Mouse (Mus musculus) kidney, adult 18-20 months (tissue): ENCODE measurements at regions not wholly inside any gene's neighbourhood (a gene's known extent, or its start where the extent isn't known, plus 50 kb on each side); places are given as distances from the start of the nearest gene placed in this dataset.

Experiments used
- DNase-seq: peaks from one replicate; pipeline ENCODE4 v3.0.0; 2021

DNA sequence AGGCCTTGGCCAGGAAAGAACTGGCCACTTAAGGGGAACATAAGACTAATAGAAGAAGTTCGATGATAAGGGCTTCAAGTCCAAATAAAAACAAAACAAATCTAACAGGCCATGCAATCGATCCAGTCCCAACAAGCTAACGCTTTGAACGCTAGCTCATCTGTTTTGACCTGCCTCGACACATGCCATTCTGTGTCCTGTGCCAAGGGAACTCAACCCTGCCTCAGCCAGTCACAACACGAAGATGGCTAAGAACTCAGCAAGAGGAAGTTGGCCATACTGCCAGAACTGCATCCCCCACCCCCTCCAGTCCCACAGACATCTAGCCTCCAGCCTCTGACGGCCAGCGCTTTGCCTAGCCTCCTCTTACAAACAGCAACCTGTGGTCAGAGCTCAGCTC lies 259.1 kb downstream of the Gm12728 start:
- DNase-seq, result no peak

DNA sequence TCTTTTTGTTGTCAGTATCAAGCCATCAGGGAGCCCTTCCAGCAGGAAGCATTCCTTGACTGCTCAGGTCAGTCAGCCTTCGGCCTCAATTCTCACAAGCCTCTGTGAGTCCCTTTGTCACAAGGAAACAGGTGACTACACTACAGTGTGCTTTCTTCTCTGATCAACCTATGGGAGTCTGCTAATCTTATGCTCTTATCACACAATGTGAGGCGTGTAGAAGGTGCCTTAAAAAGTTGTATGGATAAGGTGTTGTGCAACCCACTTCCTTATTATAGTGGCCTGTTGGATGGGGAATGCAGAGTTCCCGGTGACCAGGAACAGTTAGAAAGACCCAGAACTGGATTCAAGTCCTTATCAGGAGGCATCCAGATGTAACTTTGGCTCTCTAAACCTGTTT lies 260.2 kb downstream of the Gm12728 start:
- DNase-seq, result no peak

DNA sequence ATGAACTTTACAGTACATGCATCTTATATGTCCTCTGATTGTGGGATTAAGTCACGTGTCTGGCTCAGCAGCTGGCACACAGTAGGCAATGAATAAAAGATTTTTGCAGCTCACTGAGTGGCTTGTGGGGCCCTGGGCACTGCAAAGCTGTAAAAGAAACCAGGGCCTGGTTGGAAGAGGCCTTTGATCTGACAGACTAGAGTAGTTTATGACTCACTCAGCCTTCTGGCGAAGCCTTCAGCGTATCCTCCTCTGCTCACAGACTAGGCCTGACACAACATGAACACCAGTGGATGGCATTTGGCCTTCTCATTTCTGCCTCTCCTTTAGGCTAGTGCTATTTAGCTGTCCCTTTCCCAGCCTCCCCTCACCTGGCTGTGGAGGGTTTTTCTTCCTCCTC lies 260.6 kb downstream of the Gm12728 start:
- no peak for DNase-seq

DNA sequence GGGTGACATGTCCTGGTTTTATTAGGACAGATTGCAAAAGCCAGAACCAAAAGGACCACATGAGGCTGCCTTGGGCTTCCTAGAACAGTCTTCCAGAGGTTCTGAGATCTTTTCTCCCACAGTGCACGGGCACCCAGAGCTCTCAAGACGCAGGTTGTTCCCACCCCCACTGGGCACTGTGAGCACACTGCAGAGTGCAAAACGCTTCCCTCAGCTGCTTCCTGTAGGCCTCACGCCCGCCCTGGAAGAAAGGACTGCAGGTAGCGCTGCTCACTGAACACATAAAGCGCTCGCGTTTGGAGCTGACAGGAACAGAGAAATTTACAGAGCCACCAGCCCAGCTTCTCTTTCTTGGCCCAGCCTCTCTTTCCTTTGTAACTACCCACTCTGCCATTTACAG lies 262.5 kb upstream of the Usp24 start:
- DNase-seq, result no peak

DNA sequence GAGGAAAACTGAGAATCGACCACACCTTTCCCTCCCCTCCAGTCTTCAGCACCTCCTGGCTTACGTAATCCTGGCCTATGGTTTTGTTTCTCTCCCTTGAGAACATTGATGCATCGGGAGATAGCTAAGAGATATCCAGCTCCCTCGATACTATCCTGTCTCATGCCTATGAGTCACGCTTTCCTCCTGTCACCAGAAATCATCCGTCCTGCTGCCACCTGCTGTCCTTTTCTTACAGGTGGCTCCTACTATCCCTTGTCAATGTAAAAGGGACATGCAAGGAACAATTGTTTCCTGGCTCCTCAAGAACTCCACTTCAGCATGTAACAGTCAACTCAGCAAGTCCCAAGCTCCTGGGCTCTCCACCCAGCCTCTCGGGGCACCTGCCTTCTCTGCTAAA lies 261.7 kb upstream of the Usp24 start:
- DNase-seq, result no peak

DNA sequence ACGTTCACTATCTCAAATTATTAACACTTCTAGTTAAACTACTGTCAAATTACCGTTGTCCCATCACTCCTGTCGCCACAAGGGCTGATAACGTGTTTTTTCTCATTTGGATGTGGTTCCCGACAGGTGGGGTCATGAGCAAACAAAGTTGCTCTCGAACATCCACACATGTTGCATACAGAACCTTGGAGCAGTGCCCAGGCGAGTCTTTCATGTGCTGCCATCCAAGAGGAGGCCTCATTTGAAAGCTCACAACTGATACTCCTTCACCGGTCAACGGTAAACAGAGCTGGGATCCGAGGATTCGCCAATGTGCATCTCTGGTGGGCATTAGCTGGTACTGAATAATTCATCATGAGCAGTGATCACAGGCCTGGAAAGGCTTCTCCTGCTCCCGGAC lies 253.4 kb upstream of the Usp24 start:
- DNase-seq, result no peak

DNA sequence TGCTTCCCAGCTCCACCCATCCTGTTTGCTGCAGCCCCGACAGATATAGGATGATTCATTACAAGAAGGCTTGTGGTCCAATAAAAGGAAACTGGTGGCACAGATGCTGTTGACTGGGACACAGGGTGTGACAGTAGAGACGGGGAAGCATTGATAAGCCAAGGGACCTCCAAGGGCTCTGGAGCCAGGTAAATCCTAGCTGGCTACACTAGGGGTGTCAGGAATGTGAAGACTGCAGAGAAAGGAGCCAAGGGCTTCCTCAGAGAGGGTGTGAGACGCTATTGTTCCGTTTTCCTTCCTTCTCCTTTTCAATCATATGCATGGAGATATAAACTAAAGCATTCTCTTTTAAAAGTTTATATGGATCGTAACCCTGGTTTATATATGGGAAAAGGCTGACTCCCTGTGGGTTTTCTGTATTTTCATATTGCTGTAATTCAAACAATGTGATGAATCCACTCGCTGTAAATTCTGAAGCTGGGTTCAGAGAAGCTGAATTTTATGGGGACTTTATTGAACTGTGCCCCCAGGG lies 252.1 kb upstream of the Usp24 start:
- no peak for DNase-seq

DNA sequence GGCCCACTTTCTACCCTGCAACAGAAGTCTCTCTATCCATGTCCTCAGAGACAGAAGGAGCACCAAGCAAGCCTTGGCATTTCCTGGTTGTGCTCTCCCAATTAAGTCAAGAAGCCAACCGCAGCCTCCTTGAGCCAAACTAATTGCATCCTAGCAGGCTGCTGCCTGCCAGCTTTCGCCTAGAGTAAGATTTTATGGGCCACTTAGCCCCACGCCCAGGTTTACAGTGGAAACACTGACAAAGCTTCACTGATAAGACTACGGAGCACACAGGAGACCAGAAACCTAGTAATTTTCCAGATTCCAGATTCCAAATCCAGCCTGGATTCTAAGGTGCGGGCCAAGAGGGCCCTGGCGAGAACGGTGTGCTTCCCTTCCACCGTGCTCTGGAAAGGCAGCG lies 249.0 kb upstream of the Usp24 start:
- no peak for DNase-seq

DNA sequence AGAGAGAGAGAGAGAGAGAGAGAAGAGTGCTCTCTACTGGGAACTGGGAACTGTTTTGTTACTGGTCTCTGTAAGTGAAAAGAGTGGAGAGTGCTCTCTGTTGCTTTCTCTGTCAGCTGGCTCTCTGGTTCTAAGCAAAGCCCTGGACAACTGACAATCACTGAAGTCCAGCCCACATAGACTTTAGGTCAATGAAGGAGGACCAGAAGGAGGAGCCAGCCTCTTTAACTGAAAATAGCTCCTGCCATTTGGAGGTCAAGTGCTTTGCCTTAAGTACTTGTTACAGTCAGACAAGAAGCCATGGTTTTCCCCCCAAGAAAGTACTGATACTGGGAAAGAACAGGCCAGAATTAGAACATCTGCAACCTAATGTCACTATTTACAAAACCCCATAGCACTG lies 232.5 kb upstream of the Usp24 start:
- no peak for DNase-seq

DNA sequence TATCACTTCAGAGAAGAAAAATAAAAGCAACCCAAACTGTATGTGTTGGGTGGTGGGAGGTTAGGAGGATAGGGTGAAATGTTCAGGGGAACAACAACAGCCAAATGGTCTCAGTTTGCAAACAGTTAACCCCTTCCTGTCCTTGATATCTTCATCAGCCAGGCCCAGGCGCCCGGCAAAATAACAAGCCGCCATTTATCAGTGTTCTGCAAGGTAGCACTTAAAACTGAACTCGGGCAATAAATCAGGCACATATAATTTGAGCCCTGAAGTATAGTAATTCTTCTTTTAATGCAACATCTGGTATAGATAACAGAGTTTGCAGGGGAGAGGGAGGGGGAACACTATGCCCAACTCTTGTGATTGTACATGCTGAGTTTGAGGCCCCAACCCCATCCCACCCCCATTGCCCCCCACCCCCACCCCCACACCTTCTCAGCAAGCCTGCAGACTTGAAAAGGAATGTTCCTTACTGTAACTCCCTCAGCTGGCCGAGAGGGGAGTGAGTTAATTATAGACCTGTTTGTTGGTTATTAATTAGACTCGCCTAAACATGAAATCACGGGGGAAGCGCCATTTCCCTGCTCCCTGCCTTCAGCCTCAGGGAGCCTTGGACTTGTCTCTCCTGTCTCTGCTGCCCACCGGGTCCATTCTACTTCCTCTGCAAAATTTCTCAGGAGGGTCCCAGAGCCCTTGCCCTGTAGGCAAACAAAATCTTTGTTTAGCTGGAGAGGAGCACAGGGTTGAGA lies 223.9 kb upstream of the Usp24 start:
- DNase-seq, result peak; percentile 67

DNA sequence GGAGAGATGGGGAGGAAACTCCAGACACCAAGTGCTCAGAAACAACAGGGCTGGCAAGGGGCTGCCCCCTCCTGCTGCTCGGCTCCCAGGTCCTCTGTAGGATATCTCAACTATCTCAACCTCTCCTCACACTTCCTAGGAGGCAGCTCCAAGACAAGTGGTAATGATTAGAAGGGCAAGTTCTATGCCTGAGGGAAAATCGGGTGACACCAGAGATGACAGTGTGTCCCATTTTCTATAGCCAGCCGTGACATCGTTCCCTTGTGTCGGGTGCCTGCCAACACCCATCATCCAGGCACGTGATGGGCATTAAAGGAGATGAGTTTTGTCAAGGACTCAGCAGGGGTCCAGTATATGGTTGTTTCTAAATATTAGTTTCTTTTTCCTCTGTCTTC lies 223.3 kb upstream of the Usp24 start:
- no peak for DNase-seq

DNA sequence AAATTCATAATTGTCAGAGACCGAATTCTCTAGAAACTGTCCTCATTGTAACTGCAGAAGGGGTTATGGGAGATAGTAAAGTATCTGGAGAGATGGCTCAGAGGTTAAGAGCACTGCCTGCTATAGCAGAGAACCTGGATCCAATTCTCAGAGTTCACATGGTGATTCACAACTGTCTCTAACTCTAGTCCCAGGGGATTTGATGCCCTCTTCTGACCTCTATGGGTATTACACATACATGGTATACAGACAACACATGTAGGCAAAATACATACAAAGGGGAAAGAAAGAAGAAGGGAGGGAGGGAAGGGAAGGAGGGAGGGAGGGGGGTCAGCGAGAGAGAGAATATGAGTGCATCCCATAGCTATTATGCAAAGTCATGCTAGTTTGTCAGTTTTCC lies 222.8 kb upstream of the Usp24 start:
- DNase-seq, result no peak

DNA sequence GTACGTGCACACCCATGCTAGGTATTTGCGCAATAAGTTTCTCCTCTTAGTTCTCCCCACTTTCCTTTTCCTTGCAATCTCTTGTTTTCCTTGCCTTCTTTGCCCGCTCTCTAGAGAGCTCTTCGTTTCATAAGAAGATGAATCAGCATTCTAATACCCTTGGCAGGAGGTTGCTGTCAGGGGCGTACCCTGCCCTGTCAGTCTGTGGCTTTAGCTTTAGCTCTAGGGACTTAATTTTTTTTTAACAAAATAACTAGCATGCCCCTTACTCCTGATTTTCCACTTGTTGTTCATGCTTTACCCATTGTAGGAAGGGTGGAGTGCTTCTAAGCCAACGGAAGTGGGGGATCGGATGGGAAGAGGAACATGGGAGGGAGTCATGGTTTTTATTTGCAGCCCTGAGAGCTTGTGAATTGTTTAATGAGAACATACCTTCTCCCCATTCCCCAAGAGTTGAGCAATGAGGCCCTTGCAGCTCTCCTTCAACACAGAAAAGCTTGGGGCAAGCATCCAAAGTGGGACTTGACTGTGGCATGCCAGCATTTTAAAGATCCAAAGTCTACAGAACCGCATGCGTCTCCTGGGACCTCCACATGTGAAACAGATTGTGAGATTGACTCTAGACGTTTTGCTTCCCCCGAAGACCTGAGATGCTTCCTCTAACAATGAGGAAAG lies 221.0 kb upstream of the Usp24 start:
- DNase-seq, result no peak

DNA sequence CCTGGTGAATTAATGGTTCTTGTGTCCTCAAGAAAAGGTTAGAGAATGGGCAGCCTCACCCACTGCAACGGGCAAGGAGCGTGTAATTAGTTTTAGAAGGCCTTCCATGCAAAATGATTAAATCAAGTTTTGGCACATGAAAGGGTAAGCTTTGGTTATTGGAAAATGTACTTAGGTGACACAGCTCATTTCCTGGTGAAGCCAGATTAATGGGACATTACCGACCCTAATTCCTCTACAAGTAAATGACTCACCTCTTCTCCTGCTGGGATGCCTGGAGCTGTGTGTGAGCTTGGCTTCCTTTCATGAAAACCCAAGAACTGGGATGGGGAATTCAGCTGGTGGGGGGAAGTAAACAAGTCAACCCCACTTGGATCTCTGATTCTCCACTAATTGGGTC lies 219.9 kb upstream of the Usp24 start:
- no peak for DNase-seq

DNA sequence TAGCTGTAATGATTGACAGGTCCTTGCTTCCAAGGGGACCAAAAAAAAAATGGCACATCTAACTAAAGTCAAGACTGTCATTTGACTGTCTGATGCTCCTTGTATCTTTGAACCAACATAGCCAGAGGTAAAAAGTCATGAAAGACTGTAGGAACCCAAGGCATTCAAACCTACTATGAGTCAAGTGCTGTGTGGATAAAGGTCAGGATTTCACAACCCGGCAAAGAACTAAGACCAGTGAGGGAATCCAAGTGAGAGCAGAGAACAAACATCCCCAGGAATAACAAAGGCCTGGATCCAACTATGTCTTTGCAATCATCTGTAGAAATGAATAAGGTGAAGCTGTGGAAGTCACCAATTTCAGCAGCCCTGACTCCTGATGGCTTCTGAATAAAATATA lies 218.2 kb upstream of the Usp24 start:
- DNase-seq, result no peak

DNA sequence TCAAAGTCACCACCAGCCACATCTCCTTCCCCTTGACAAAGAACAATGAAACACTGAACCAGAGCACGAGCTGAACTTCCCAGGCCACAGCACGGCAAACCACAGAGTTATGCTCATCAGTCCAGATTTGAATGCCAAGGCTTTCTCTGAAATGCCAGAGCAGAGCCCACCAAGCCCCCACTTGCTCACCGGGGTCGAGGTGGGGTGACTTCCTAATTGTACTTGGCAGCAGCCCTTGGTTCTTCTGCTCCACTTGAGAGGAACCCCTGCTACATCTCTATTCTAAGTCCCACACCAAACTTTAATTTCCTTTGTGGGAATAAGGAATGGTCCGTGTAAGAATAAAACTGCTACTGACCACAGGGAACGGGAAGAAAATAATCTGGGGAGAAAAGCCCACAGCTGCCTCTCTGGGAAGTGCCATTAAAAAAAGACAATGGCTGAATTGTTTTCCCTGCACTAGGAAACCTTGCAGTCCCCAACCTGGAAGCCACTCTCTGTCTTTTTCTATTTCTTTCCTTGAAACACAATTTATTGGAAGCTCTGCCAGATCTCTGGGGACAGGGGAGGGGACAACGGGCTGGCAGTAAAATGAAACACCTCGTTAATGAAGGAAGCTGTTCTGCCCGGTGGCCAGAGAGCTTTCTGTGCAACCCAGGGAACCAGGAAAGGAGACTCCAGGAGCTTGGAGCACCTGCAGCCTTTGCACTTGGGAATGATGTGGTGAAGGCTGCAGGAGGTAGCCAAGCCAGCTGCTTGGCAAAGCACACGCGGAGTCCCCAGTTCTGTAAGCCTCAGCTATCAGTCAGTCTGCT lies 215.6 kb upstream of the Usp24 start:
- no peak for DNase-seq

DNA sequence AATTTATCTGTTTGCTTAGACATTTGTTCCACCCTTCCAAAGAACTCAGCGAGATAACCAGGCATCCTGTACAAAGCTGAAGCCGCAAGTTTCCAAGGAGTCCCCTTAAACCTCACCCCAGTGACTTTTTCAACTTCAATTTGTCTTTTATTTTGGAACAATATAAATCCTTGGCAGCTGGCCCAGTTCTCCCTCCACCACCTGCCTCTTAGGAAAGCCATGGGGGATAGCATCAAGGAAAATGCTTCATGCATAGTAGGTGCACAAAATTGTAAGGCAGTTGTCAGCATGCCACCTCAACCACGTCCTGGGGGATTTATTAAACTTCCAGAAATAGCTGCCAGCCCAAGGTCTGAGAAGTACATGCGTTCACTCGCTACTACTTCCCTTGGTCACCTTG lies 214.1 kb upstream of the Usp24 start:
- no peak for DNase-seq

DNA sequence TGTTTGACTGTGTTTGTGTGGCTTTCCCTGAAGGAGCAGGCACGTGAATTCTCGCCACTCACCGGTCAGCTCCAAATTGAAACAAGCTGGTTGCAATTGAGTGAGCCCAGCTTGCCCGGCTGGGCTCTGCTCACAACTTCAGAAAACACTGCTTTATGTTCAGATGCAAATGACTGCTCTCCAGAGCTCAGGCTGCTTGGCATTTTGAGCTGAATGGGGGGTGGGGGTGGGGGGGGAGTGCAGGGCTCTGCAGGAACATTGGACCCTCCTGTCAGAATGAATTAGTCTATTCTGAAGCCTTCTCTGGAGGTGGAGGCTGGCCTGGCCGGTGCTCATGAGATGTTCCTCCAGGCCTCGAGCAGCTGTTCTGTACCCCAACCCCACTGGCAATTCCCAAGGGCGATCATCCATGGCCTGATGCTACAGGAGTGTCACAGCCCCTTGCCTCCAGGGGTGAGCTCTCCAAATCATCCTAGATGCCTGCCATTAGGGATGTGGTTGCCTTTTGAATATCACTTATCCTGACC lies 213.5 kb upstream of the Usp24 start:
- no peak for DNase-seq

DNA sequence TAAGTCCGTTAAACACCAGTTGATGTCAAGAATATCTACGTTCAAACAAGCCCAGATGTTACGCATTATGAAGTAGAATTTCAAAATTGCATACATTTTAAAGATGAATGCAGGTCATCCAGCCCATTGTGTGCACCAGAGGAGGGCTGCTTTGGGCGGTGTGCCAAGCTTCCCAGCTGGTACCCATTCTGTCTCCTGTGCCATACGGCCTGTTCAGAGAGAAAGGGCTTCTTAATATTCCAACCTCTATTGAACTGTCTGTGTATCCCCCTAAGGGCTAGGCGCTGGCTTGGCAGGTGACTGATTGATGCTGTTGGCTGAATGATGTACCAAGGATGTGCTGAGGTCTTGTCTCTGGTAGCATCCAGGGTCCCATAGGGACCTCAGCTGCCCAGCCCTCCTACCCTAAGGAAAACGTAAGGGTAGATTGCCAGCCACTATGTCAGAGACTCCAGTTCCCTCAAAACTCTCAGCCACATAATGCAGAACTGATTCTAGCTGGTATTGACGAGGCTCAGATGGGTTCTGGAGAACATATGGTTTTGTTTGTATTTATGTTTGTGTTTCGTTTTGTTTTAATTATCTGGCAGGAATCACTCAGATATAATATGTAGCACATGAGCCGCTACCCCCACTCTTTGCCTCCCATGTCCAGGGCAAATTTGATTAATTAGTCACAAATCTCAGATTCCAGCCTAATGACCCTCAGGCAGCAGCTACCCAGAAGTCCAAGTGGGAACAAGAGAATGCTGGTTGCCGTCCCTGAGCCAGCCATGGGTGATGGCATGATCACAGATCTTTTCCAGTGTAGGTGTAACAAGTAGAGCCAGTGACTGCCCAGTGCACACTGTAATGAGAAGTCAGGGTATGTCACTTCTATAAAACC lies 212.0 kb upstream of the Usp24 start:
- DNase-seq, result no peak

DNA sequence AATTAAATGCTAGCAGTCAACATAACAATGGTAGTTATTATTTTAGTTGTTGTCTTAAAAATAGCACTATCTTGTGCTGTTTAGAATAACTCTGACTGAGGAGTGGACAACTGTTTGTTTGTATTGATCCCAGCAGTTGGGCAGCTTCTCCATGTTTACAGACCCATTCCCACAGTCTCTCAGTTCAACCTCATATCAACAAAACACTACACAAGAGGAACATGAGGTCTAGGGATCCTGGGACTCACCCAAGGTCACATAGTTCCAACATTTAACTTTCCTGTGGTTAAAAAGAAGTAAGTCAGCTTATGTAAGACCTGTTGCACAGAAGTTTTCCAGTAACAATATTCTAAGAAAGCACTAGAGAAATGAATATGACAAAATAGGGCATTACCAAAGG lies 203.0 kb upstream of the Usp24 start:
- DNase-seq, result no peak

DNA sequence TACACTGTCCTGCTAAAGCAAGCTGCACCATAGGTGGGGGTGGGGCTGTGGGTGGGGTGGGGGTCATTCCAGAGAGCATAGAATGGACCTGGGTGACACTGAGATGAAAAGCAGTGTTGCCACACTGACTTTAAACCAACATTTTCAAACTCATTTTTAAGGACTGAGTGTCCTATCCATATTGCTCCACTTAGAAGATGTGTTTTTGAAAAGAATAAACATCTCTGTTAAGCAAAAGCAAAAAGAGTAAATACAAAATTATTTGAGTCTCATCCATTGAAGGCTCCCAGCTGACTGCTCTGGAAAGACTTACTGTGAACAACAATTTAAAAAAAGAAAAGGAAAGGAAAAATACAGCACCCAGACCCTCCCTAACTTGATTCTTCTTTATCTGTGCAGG lies 202.3 kb upstream of the Usp24 start:
- no peak for DNase-seq

DNA sequence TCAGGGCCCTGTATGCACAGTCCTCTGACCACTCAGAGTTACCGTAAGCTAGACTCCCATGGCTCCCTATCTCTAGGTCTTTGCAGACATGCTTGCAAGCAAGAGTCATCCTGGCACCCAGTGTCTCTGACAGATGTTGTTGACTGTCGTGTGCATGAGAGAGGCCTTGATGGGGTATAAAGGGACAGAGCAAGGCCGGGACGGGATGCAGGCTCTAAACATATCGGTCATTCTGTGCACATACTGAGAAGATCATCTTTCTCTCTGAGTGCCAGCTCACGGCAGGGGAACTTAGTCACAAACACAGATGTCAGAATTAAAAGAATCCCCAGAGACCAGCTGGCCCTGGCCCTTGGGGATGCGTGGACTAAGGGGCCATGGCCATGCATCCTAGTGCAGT lies 199.4 kb upstream of the Usp24 start:
- DNase-seq, result no peak

DNA sequence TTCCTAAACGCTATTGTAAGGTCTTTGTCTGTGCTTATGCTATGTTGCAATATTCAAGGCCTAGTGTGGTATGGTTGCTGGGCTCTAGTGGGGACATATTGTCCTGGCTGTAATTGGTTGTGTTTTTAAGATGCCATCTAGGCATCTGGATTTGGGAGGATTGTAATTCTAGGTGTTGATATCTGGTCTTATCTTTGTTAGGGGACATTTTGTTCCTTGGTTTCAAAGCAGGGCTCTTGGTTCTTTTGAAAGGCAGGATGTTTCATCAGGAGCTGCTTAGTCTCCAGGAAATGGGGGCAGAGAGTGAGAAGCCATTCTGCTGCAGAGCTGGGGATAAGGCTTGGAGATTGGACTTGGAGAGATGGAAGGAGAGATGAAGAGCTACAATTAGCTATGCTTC lies 194.7 kb upstream of the Usp24 start:
- DNase-seq, result no peak
